Mouse (Mus musculus): Measurements from ENCODE around the gene St6gal1.

GRCm38 (mm10) chr16:23282241-23282640 is 57.7 kb downstream of the St6gal1 start:
- TF ChIP-seq CHD2 (IDR thresholded peaks at IDR 0.05; ENCODE audit: low read depth, low read length): no peak
- no peak for TF ChIP-seq HCFC1 (IDR thresholded peaks at IDR 0.05; ENCODE audit: borderline replicate concordance, insufficient read depth, low read length)
- TF ChIP-seq MAFK (IDR thresholded peaks at IDR 0.05; ENCODE audit: insufficient read depth, low read depth, low read length): no peak
- TF ChIP-seq ZNF384 (IDR thresholded peaks at IDR 0.05; ENCODE audit: low read depth, low read length): no peak
